Mouse (Mus musculus): ENCODE data around the gene Eaf2.
A peak's percentile ranks its signal among the peaks of the same experiment; 100 is the strongest.
"Not testable (repeated sequence)": the region's sequence is repeated elsewhere in the genome, so short reads cannot be mapped to it uniquely, and the experiment has no call there.

Eaf2 gene

DNA sequence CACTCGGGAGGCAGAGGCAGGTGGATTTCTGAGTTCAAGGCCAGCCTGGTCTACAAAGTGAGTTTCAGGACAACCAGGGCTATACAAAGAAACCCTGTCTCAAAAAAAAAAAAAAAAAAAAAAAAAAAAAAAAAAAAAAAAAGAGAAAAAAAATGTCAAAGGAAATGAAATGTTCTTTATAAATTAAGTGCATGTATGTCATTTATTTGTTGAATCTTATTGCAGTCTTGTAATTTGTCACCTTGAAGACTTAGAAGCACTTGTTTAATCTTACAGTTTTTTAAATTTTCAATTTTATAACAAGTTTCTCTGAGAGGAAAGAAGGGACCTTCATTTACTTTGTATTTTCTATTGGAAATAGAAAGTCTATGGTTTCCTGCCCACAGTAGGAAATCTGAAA, 27.9 kb downstream of the Eaf2 start:
- not testable (repeated sequence) for DNase-seq (ENCODE audit: low spot score)

DNA sequence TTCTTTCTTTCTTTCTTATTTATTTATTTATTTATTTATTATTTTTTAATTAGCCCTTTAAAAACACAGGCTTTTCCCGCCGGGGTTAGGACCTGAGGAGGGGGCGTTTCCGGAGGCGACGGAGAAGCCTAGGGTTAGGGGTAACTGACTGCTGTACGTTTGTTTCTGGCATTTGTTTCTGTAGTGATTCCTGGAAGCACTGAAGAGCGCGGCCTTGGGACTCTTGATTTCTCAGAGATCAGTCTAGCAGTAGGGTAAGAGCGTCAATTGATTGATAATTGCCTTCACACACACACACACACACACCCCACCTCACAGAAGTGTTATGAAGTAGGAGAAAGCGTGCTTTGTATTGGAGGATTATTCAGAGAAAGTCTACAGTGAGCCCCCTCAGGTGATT, 46.0 kb downstream of the Eaf2 start:
- no peak for DNase-seq (ENCODE audit: low spot score)

DNA sequence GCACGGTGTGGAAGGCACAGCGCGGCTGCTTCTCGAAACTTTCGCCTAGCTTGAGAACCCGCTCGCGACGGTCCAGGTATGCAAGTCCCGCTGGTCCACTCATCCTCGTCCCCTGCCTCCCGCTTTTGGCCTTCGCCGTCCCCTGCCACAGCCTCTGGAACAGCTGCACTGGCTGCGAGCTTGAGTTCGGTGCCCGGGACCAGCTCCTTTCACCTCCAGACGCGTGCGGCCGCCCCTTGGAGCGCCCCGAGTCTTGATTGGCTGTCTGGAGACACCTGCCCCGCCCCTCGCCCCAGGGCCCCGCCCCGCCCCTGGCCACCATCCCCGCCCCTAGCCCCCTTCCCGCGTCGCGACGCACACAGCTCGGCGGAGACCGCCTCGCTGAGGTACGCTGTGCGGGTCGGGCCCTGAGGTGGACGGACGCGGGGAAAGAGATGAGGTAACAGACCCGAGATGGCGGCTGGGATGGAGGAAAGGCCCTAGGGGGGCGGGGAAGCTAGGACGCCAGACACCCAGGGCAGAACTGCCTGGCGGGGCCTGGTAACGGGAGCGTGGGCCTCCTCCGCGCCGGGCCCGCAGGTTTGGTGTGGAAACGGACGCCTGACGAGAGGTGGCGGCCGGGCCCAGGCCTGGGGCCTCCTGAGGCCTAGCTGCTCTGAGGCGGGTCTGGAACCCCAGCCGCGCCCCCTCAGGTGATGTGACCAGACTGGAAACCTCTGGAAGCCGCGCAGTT, 46.6 kb downstream of the Eaf2 start, which contains the start of gene Iqcb1:
Iqcb1 (plus strand) TSS at position 332 of the 733 bp plus-strand sequence.
- peak; percentile 45 for DNase-seq (ENCODE audit: low spot score)

DNA sequence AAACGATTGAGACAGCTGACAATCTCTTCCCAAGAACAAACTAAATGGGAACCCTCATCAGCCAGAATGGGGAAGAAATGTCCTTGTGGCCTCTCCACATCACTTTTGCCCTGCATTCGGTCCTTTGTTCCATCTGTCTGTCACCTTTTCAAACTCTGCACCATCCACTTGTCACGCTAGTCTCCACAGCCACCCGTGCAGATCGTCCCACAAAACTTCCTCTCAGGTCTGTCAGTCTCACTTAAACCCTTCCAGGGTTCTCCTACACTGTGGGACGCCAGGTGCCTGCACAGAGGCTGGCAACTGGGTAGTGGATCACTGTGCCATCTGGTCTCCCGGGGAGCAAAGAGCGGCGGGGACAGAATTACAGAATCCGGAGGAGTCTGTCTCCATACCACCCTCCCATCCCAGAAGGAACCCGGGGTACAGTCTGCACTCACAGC, 47.2 kb downstream of the Eaf2 start:
- no peak for DNase-seq (ENCODE audit: low spot score)

DNA sequence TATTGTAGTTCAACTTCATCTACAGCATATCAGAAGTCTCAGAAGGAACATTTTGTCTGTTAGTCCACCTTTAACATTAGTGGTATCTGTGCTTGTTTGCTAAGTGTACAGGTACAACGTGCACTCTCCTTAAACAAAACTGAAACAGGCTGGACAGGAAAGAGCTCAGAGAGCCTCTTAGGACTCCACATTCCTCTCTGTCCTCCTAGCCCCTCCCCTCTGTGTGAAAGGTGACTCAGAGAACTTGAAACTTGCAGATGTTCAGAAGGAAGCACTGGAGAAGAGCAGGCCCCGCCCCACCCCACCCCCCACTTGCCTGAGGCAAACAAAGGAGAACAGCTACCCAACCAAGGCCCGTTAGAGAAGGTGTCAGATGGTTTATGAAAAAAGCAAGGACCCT, 53.3 kb downstream of the Eaf2 start:
- DNase-seq (ENCODE audit: low spot score): no peak

DNA sequence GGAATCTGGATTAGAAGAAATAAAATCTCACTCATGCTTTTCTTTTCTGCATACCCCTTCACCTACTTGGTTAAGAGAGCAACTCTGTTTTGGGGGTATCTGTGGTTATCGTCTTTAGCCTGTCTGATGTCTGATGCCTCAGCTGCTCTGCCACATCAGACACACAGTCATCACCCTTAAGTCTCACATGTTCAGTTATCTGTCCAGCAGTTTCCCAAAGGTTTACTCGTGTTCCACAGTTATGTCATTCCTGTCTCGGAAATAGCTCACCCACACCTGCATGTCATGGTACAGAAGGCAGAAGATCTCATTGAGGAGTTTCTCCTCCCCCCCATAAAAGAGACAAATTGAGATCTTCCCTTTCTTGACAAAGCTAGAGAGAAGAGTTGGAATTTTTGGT, 54.1 kb downstream of the Eaf2 start:
- no peak for DNase-seq (ENCODE audit: low spot score)

DNA sequence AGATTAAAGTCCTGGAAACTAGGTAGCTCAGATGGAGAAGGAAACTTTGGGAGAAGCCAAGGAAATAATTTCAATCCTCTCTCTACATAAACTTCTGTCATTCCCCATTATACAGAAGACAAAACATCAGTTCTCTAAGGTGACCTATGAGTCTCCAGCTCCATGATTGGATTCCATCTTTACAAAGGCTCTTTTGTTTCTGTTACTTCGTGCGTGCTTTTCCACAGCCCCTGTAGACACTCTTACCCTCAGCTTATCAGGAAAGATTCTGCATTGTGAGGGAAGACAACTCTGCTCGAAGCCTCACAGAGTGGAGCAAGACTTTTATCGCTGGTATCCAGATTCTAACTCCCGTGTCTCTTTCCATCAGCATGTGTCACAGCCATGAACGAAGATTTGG, 54.8 kb downstream of the Eaf2 start:
- no peak for DNase-seq (ENCODE audit: low spot score)

DNA sequence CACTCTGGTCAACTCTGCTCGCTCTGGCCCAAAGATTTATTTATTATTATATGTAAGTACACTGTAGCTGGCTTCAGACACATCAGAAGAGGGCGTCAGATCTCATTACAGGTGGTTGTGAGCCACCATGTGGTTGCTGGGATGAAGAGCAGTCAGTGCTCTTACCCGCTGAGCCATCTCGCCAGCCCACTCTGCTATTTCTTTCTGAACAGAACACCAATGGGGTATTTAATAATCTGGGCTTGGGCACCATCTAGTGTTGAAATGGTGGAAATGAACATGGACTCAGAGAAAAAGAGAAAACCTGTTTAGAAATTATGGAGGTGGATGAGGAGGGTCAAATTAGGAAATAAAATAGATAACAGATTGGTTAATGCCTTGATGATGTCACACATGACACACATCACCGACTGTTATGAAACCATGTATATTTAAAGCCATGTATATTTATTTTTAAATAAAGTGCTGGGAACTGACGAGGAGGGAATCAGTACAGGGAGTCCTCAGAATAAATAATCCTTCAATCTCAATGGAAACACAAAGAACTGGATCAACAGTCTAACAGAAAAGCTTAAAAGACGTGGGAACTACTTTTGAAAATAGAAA, 57.4 kb downstream of the Eaf2 start:
- DNase-seq (ENCODE audit: low spot score): no peak

DNA sequence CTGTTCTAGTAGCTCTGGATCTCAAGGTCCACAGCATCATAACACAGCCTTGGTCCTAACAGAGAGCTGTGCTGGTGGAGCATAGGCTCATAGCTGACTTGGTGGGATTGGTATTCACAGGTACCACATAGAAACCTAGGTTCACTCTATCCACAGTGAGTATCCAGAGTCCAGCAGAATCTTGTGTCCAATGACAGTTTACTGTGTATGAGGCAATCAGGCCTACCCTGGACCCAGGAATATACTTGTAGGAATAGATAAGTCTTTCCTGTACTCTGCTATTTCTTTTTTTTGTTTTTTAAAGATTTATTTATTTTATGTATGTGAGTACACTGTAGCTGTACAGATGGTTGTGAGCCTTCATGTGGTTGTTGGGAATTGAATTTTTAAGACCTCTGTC, 57.9 kb downstream of the Eaf2 start:
- no peak for DNase-seq (ENCODE audit: low spot score)

DNA sequence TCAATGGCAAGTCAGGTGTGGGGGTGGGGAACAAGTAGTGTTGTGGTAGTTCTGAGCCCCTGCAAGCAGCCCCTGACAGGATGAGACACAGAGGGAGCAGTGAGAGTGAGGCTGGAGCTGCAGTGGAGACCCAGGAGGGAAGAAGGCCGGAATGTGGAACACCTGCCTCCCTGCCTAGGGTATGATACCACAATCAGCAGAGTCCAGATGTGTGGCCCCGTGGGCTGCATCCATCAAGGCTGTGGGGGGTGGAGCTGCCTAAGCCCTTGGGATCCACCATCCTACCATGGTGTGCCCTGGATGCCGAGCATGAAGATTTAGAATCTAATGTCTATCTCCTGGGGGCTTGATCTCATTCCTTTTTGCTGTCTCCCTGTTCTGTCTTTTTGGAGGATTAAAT, 61.1 kb downstream of the Eaf2 start:
- no peak for DNase-seq (ENCODE audit: low spot score)

DNA sequence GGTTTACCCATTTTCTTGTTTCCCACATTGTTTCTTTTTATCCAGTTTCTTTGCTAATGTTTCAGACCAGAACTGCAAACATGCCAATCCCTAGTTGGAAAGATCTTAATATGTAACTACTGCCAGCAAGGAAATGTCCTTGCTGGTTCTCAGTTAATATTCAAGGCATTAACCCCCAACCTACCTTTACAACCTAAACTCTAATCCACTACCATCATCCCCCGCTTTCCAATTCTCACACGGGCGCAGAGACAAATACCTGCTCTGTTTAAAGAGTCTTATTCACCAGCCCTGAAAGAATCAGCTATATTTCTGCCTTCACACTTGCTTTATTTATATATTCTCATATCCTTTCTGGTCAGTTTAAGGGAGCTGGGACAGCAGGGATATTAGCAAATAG, 66.2 kb downstream of the Eaf2 start:
- DNase-seq (ENCODE audit: low spot score): no peak

DNA sequence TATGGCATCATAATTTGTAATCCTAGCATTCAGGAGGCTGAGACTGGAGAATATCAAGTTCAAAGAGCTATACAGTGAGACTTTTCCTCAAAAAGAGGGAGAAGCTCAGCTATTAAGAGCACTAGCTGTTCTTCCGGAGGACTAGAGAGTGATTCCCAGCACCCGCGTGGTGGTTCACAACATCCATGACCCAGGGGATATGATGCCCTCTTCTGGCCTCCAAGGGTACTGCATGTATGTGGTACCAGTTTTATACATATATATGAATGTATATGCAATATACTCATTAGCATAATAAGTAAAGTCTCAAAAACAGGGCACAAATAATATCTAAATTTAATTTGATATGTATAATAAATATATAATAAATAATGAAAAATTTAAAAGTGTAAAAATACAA, 72.4 kb downstream of the Eaf2 start:
- DNase-seq (ENCODE audit: low spot score): no peak

DNA sequence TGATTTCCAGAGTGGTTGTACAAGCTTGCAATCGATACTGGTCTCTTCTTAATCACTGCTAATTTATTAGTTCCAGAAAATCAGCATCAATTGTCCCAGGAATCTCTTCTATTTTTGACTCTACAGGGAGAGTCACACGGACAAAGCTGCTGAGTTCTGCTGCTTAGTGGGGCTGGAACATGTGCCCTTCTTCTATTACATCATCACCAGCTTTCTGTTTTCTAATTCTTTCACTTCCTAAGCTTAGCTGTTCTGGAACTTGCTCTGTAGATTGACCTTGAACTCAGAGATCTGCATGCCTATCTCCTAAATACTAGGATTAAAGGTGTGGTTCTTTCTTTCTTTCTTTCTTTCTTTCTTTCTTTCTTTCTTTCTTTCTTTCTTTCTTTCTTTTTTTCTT, 76.5 kb downstream of the Eaf2 start:
- DNase-seq (ENCODE audit: low spot score): no peak

DNA sequence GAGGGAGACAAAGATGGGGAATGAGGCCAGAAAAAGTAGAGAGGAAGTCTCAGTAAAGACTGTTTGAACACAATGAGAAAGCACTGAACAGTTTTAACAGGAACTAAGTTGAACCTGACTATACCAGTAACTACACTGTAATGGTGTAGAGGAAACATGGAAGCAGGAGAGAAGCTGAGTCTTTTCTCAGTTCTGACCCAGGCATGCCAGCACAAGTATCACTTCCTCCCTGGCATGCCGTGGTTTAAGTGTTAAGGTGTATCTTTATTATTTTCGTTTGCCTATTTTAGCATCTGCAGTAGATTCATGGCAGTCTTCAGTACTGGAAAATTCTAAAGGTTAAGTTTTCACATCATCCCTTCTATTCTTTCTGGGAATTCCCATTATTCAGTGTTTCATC, 79.8 kb downstream of the Eaf2 start:
- DNase-seq (ENCODE audit: low spot score): no peak

DNA sequence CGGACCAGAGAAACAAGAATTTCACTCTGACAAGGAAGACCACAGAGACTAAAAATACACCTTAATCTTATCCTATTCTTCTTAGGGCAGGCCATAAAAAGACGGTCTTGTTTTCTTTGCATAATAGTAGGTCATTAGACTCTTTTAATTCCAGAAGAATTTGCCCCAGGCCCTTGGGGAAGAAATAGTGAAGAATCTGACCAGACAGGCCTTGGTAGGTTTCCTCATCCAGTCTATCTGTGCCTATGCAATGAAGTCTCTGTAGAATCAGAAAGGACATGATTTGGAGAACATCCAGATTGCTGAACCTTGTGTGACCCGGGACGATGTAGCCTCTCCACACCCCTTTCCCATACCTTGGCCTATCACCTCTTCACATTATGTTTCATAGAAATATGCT, 84.6 kb downstream of the Eaf2 start:
- no peak for DNase-seq (ENCODE audit: low spot score)

DNA sequence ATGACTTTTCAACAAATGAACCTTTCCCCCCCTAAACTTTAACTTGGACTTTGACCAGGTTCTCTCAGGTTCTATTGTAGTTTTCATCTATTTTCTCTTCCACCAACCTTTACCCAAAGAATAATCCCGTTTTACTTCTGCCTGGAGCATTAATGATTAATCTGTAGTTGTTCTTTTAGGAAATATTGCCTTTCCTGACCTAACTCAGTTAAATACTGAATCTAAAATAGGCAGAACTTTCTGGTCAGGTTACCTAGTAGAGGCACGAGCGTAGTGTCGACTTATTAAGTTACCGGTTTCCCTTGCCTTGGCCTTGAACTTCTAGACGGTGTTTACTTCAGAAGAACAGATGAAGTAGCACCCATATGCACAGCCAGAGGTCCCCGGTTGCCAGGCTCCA, 88.3 kb downstream of the Eaf2 start:
- no peak for DNase-seq (ENCODE audit: low spot score)

DNA sequence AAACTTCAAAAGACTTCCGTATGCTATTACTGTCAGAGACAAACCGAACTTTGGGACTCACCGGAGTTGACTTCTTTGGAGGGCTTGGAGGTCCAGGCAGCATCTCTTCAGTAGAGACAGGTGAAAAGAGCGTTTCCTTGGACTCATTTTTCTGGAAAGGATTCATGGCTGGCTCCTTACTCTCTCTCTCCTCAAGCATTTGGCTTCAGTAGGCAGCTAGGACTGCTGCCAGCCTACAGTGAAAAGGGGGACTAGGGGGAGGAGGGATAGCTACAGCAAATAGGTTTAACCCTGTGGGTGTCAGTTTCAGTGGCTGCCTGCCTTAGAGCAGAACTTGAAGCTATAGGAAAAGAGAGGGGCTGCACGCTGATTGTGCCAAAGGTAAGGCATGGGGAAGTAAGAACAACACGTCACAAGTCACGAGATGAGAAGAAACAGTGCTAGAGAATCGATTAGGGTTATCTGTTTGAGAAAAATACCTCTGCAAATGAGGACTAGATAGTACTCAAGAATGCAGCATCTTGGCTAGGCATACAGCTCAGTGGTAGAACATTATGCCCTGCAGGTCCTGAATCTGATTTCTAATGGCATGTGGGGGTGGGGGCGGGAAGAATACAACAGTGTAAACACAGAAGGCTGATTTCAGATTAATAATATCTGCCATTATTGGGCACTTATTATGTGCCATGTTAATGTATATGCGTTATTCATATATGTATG, 90.0 kb downstream of the Eaf2 start, which contains the start of gene Slc15a2:
Slc15a2 (minus strand) TSS at position 369 of the 720 bp plus-strand sequence.
- no peak for DNase-seq (ENCODE audit: low spot score)

DNA sequence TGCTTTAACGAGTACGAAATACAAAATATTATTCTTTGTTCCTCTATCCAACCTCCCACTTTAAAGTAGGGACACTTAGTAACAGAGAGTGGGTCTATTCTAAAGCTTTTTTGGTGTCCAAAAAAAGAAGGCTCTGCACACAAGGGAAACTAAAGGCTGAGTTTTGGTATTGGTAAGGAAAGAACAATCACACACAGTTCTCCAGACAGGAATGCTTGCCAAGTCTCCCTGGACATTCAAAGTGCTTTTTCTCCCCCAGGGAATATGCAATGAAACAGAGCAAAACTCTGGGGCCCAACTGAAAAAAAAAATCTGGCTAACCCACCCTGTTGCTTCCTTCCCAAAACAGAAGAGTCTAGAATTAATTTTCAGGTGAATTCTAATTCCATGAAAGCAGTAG, 90.7 kb downstream of the Eaf2 start:
- no peak for DNase-seq (ENCODE audit: low spot score)

DNA sequence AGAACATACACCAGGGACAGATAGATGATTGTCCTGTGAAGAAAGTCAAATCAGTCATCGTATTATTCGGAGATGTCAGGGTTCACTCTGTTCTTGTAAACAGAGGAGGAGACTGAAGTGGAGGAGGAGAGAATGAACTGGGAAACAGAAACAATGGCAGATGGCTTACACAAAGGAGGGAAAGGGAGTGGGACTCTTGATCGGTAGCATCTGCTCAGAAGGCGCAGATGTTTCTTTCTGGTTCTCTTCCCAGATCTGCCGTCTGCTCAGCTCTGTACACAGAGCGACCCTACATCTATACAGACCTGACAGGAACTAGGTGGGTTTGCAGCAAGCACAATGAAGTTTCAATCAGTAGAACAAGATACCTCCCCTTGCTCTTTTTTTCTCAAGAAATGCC, 99.1 kb downstream of the Eaf2 start:
- DNase-seq (ENCODE audit: low spot score): no peak

DNA sequence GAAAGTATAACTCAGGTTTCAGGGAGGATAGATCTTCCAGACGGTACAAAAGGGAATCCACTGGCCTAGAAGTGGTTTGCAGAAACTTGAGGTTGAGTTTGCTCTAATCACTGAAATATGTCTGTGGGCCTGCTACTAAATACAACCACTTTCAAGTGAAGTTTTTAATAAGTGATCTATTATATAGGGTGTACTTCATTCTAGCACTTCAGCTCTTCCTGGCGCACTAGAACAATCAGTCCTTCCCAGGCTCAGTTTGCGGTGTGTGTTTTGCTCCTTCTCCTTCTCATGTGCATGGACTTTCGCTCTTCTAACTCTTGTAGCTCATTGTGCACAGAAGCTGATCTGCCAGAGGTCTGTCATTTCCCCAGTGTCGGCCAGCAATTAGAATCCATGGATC, 101.8 kb downstream of the Eaf2 start:
- DNase-seq (ENCODE audit: low spot score): no peak

DNA sequence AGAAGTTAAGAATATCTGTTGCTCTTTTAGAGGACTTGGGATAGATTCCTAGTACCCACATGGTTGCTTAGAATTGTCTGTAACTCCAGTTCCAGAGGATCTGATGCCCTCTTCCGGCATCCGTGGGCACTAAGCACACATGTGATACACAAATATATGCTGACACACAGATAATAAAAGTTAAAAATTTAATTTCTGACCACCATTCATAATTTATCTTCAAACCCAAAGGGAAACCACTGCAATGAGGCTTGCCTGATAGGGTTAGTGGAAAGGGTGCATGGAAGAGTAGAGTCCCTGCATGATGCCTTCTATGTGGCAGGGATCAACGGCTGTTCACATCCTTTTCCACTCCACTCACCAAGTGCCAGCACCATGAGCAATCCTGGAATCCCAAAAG, 103.1 kb downstream of the Eaf2 start:
- DNase-seq (ENCODE audit: low spot score): no peak

DNA sequence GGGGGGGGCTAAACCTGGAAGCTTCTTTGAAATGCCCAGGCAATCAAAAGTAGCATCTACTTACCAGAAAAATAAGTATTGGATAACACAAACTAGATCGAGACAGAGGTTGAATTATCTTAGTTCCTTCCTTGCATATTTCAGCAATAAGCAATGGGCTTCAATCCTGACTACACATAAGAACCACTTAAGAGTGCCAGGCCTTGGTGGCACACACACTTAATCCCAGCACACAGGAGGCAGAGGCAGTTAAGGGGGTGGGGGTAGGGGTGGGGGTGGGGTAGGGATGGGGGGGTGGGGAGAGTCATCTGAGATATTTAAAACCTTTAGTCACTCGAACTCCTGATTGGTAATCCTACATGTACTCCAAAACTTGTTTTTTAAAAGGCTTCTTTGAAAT, 103.6 kb downstream of the Eaf2 start:
- DNase-seq (ENCODE audit: low spot score): no peak

DNA sequence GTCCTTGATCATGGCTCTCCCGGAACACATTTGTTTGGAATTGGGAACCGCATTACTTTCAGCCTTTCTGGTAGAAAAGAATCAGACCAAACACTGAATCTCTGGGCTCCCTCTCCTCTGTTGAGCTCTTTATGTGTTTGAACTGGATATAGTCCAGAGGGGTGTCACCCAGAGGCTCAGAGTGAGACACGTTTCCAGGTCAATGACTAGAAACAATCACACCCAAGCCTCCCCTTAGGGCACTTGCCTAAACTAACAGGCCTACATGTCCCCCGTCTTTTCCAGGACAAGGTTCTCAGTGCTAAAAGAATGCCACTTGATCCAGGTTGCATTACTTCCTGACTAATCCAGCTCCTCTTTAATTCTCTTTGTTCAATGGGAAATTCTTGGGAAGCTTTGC, 104.0 kb downstream of the Eaf2 start:
- no peak for DNase-seq (ENCODE audit: low spot score)
